Mouse (Mus musculus): Measurements from ENCODE around the gene C8g. TPM values are rescaled to one million over a fixed set of nuclear protein-coding genes. Genes with fewer than 3 reads are reported as not detected.

Gene C8g
- polyA plus RNA-seq, 1 experiment from 2014 or later: 6.0 TPM

DNA sequence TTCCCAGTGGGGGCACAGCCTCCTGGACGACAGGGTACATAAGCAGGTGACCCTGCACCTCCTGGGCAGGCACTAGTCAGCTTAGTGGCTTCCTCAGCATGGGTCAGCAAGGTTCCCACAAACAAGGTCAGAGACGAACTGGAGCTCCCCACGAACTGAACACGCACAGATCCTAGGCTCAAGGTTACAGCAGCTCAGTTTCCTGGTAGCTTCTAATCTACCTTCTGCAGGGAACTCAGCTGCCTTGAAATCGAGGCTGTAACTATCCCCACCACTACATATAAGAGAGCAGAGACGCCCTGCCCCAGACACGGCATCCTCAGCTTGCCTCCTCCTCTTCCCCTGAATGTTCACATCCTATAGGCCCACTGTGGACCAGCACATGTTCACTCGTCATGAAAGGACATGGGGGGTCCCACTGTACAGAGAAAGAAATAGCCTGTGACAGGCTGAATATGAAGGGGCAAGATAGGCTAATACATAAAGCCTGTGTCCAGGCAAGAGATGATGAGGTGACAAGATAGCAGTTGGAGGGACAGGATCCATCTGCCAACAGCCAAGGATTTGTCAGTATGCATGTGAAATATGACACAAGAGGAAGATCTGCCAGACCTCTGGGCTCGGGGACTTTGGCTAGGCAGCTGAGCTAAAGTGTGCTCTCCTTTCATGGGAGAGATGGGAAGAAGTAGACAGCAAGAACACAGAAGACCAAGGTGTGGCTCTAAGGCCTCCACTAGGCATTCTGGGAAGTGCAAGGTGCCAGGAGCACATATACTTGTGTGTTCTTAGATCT, 25.2 kb upstream of the C8g start:
- H3K9me3 ChIP-seq: no peaks in the 10 kb centered on the region
- peaks cover 96% of the 10 kb centered on the region for H3K36me3 ChIP-seq
- 83% methylated on average over 9 of the region's 9 CpGs for WGBS
- no peak overlapping the region for H3K27ac ChIP-seq
- H3K4me3 ChIP-seq: no peak overlapping the region
- DNase-seq (ENCODE audit: low spot score): no peak
- H3K4me1 ChIP-seq: no peaks in the 10 kb centered on the region
- H3K27me3 ChIP-seq (ENCODE audit: insufficient read depth, poor library complexity, severe bottlenecking): no peaks in the 10 kb centered on the region

GRCm38 (mm10) chr2:25509912-25510311, 8.4 kb upstream of the C8g start:
- WGBS: 64% methylated on average over 3 of the region's 3 CpGs
- H3K4me1 ChIP-seq: no peaks in the 10 kb centered on the region
- no peak for DNase-seq (ENCODE audit: low spot score)
- H3K9me3 ChIP-seq: no peaks in the 10 kb centered on the region
- no peak overlapping the region for H3K27ac ChIP-seq
- H3K36me3 ChIP-seq: peaks cover 12% of the 10 kb centered on the region
- H3K27me3 ChIP-seq (ENCODE audit: insufficient read depth, poor library complexity, severe bottlenecking): no peaks in the 10 kb centered on the region
- no peak overlapping the region for H3K4me3 ChIP-seq

DNA sequence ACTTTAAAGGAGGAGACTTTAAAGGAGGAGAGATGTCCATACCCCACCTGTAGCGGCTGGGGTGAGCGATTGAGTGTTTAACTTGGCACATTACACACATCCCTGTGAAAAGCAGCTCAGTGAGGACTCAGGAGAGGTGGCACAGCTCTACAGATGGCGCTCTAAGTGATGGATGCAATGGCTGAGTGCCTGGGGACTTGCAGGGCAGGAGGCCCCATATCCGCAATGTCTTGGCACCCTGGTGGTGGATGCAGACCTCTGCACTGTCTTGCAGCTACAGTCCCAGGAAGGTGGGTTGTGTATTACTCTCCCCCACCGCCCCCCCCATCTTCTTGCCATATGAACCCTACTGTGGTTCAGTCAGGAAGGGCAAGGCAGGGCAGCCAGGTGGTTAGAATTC, 5.4 kb upstream of the C8g start:
- no peaks in the 10 kb centered on the region for H3K27me3 ChIP-seq (ENCODE audit: insufficient read depth, poor library complexity, severe bottlenecking)
- H3K4me3 ChIP-seq: no peak overlapping the region
- no peaks in the 10 kb centered on the region for H3K9me3 ChIP-seq
- no peak overlapping the region for H3K27ac ChIP-seq
- peaks cover 6% of the 10 kb centered on the region for H3K4me1 ChIP-seq
- peak; percentile 74 for DNase-seq (ENCODE audit: low spot score)
- 34% methylated on average over 5 of the region's 5 CpGs for WGBS
- peaks cover 39% of the 10 kb centered on the region for H3K36me3 ChIP-seq

GRCm38 (mm10) chr2:25505860-25506259, 4.3 kb upstream of the C8g start:
- Histone ChIP-seq H3K27ac (no peak overlapping the region), H3K9me3 (no peaks in the 10 kb centered on the region), H3K4me1 (peaks cover 15% of the 10 kb centered on the region), H3K27me3 (ENCODE audit: insufficient read depth, poor library complexity, severe bottlenecking) (no peaks in the 10 kb centered on the region), H3K4me3 (no peak overlapping the region), H3K36me3 (peaks cover 39% of the 10 kb centered on the region)
- WGBS: 91% methylated on average over 4 of the region's 4 CpGs
- DNase-seq (ENCODE audit: low spot score): peak; percentile 68

DNA sequence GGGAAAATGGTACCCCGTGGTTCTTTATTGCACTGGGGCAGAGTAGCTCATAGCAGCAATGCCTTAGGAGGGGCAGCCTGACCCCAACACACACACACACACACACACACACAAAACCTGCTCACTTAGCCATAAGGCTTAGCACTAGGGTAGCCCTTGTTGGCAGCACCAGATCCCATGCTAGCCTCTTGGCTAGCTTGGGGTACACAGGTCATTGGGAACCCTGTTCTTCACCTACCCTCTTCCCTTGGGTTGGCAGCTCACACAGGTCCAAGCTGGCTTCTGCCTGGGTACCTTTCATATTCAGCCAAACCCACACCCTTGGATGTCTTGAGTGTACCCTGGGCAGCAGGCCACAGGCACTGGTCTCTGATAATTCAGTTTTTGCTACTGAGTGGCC, 3.5 kb upstream of the C8g start:
- H3K4me1 ChIP-seq: peaks cover 19% of the 10 kb centered on the region
- no peak for DNase-seq (ENCODE audit: low spot score)
- H3K9me3 ChIP-seq: no peaks in the 10 kb centered on the region
- H3K27ac ChIP-seq: no peak overlapping the region
- peaks cover 39% of the 10 kb centered on the region for H3K36me3 ChIP-seq
- no peaks in the 10 kb centered on the region for H3K27me3 ChIP-seq (ENCODE audit: insufficient read depth, poor library complexity, severe bottlenecking)
- 93% methylated on average over 1 of the region's 1 CpGs for WGBS
- H3K4me3 ChIP-seq: no peak overlapping the region

DNA sequence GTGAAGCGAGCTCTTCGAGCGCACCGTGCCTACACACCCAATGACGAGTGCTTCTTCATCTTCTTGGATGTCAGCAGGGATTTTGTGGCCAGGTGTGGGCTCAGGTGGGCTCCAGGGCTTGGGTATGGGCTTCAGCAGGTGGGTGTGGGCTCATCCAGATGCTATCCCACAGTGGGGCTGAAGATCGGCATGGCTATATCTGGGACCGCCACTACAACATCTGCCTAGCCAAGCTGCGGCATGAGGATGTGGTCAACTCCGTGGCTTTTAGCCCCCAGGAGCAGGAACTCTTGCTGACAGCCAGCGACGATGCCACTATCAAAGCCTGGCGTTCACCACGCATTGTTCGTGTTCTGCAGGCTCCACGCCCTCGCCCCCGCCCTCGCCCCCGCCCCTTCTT, 3.0 kb upstream of the C8g start:
- no peaks in the 10 kb centered on the region for H3K9me3 ChIP-seq
- WGBS: 88% methylated on average over 19 of the region's 19 CpGs
- H3K4me1 ChIP-seq: peaks cover 23% of the 10 kb centered on the region
- no peak overlapping the region for H3K27ac ChIP-seq
- peak; percentile 68 for DNase-seq (ENCODE audit: low spot score)
- H3K36me3 ChIP-seq: peaks cover 39% of the 10 kb centered on the region
- no peaks in the 10 kb centered on the region for H3K27me3 ChIP-seq (ENCODE audit: insufficient read depth, poor library complexity, severe bottlenecking)
- H3K4me3 ChIP-seq: no peak overlapping the region

- H3K9me3 ChIP-seq: no peaks in the 10 kb centered on the region
- no peaks in the 10 kb centered on the region for H3K27me3 ChIP-seq (ENCODE audit: insufficient read depth, poor library complexity, severe bottlenecking)
- H3K36me3 ChIP-seq: peaks cover 39% of the 10 kb centered on the region
- H3K4me3 ChIP-seq: no peak overlapping the region
- WGBS: 76% methylated on average over 3 of the region's 3 CpGs
- peak; percentile 71 for DNase-seq (ENCODE audit: low spot score)
- no peak overlapping the region for H3K27ac ChIP-seq
- H3K4me1 ChIP-seq: peaks cover 40% of the 10 kb centered on the region
Observed at GRCm38 (mm10) chr2:25502726-25503125, 1.2 kb upstream of the C8g start.

GRCm38 (mm10) chr2:25500576-25501405, 728 bp downstream of the C8g start, which contains the start of gene Fbxw5:
TSS of gene Fbxw5 (plus strand) at chr2:25500750.
- no peaks in the 10 kb centered on the region for H3K27me3 ChIP-seq (ENCODE audit: insufficient read depth, poor library complexity, severe bottlenecking)
- peak; percentile 98 for DNase-seq (ENCODE audit: low spot score)
- H3K36me3 ChIP-seq: peaks cover 35% of the 10 kb centered on the region
- H3K4me3 ChIP-seq: peak within 1 kb of the TSS; percentile 91
- peaks cover 44% of the 10 kb centered on the region for H3K4me1 ChIP-seq
- WGBS: under 1% methylated on average over 41 of the region's 44 CpGs
- H3K9me3 ChIP-seq: no peaks in the 10 kb centered on the region
- peak within 1 kb of the TSS; percentile 95 for H3K27ac ChIP-seq

GRCm38 (mm10) chr2:25500071-25500575, 1.4 kb downstream of the C8g start:
- peak overlapping the region; percentile 91 for H3K4me3 ChIP-seq
- DNase-seq (ENCODE audit: low spot score): no peak
- no peaks in the 10 kb centered on the region for H3K27me3 ChIP-seq (ENCODE audit: insufficient read depth, poor library complexity, severe bottlenecking)
- H3K4me1 ChIP-seq: peaks cover 44% of the 10 kb centered on the region
- no peaks in the 10 kb centered on the region for H3K9me3 ChIP-seq
- peaks cover 29% of the 10 kb centered on the region for H3K36me3 ChIP-seq
- H3K27ac ChIP-seq: peak overlapping the region; percentile 95
- 68% methylated on average over 6 of the region's 6 CpGs for WGBS

GRCm38 (mm10) chr2:25498622-25499478, 2.7 kb downstream of the C8g start:
- no peak for DNase-seq (ENCODE audit: low spot score)
- Histone ChIP-seq H3K4me3 (no peak overlapping the region), H3K27me3 (ENCODE audit: insufficient read depth, poor library complexity, severe bottlenecking) (no peaks in the 10 kb centered on the region), H3K27ac (peak overlapping the region; percentile 16; the same call in 1 of the 2 replicates), H3K36me3 (peaks cover 16% of the 10 kb centered on the region), H3K4me1 (peaks cover 44% of the 10 kb centered on the region), H3K9me3 (no peaks in the 10 kb centered on the region)
- WGBS: 61% methylated on average over 15 of the region's 15 CpGs

DNA sequence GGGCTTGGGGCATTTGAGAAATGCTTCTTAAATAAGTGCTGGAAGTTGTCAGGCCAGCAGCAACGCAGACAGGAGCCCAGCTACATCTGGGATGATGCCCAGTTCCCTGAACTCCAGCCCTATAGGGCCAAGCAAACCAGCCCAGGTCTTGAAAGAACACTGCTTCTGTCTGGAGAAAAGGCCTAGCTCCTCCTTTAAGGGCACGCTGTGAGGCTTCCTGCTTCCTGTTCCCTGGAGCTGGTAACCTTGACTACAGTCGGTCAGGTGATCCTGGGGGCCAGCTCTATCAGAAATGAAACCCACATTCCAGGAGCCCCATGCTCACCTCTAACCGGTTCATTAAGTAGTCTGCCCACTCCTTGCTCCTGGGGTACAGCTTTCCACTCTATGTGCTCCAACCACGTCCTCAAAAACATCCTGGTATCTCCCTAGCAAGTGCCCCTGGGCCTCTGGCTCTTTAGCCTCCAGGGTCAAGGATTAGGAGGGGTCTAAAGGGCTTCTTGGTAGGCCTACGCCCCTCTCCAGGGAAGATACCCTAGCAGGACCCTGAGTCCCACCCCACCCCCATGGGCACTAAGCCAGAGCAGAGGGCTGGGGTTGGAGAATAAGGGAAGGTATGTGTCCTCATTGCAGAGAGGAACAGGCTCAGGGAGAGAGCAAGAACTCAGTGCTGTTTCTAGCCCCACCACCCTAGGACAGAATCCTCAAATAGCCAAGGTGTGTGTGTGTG, 3.5 kb downstream of the C8g start:
- H3K36me3 ChIP-seq: peaks cover 8% of the 10 kb centered on the region
- H3K27ac ChIP-seq: peak overlapping the region; percentile 47; the same call in 1 of the 2 replicates
- H3K4me3 ChIP-seq: no peak overlapping the region
- 55% methylated on average over 6 of the region's 6 CpGs for WGBS
- H3K27me3 ChIP-seq (ENCODE audit: insufficient read depth, poor library complexity, severe bottlenecking): no peaks in the 10 kb centered on the region
- H3K9me3 ChIP-seq: no peaks in the 10 kb centered on the region
- DNase-seq (ENCODE audit: low spot score): no peak
- peaks cover 44% of the 10 kb centered on the region for H3K4me1 ChIP-seq

- Histone ChIP-seq H3K27ac (no peak overlapping the region), H3K27me3 (ENCODE audit: insufficient read depth, poor library complexity, severe bottlenecking) (no peaks in the 10 kb centered on the region), H3K4me1 (peaks cover 33% of the 10 kb centered on the region), H3K9me3 (no peaks in the 10 kb centered on the region), H3K4me3 (no peak overlapping the region), H3K36me3 (no peaks in the 10 kb centered on the region)
- 38% methylated on average over 4 of the region's 4 CpGs for WGBS
- DNase-seq (ENCODE audit: low spot score): no peak
Observed at GRCm38 (mm10) chr2:25496462-25496861, 5.1 kb downstream of the C8g start.
